Mouse (Mus musculus): ENCODE measurements around the gene Ano6.

The Ano6 gene

DNA sequence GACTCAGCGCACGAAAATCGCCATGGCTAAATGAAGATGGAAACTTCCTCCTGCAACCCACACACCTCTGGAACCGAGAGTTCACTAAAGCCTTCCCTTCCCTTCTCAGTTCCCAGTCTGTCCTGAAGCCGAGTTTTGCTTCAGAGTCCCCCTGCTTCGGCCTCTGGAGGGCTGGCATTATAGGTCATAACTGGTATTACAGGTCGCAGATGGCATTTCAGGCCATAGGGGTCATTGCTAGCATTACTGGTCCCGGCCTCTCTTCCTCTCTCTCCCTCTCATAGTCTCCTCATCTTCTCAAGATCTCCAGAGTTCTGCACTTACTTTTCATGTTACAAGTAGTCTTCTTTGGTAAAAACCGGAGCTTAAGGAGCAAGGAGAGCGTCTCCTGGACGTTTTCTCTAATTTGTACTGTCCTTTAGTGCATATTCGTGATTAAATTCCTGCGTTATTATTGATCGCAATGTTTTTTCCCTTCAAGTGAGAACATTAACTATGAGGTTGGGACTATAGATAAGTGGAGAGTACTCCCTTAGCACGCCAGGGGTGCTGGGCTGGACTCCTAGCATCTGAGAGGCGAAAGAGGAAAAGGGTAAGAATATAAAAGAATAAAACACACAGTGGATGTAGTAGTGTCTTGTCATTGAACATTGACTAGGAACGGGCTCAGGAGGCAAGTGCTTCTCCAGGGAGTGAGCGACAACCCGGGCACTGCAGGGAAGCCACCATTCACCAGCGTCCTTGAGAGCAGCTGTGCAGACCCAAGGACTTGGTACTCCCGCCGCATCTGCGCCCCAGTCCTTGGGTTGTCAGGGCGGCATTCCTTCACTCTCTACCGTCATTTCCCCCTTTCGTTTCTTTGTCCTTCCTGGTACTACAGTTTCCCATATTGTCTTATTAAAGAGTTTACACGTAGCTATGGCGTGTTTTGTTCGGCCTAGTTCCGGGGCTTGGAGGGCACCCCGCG is 798 bp upstream of the Ano6 start:
- POLR2A ChIA-PET, result interaction anchor here in 3 of 4 experiments (0.6 to 2.1 kb wide), 26 partner anchors 8 to 701 kb away, joined by 3 to 16 read pairs (median 4); no protein-coding TSS in a partner anchor
- CTCF ChIA-PET, result interaction anchor here in 3 of 4 experiments (0.5 to 1.7 kb wide), 8 partner anchors 11 to 1147 kb away, joined by 3 to 6 read pairs (median 3); no protein-coding TSS in a partner anchor

- POLR2A ChIA-PET, result interaction anchor here in 3 of 4 experiments (0.5 to 2.1 kb wide), 25 partner anchors 8 to 912 kb away, joined by 3 to 16 read pairs (median 5); no protein-coding TSS in a partner anchor
Measured at GRCm38 (mm10) chr15:95791141-95791791, 623 bp downstream of the Ano6 start.

DNA sequence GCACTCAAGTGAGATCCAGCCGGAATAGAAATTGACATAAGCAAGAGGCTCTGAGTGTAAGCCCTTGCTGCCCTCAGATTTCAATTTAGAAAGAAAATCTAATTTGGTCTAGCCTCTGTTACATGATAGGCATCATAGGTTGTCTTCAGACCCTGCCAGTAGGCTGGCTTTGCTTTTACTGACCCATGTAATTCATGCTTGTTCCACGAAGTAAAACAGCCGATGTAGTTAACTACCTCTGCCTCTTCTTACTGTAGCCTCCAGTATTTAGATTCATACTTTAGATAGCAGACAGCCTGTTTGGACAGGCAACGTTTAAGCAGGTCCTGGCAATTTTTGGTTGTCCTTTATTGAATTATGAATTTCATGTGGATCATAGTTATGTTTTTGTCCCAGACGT is 1.2 kb downstream of the Ano6 start:
- CTCF ChIA-PET, result interaction anchor here in 1 of 4 experiments (0.7 to 1.0 kb wide), 2 partner anchors 8 to 10 kb away, joined by 3 read pairs; no protein-coding TSS in a partner anchor
- POLR2A ChIA-PET, result interaction anchor here in 2 of 4 experiments (1.1 to 3.2 kb wide), 3 partner anchors 12 to 14 kb away, joined by 3 to 11 read pairs (median 3); no protein-coding TSS in a partner anchor

More at GRCm38 (mm10) chr15:95791141-95791791, 623 bp downstream of the Ano6 start:
- CTCF ChIA-PET, result interaction anchor here in 3 of 4 experiments (0.6 to 1.1 kb wide), 4 partner anchors 10 to 65 kb away, joined by 3 to 4 read pairs (median 3); no protein-coding TSS in a partner anchor

- CTCF ChIA-PET, result interaction anchor here in 2 of 4 experiments (0.7 to 1.1 kb wide), 4 partner anchors 8 to 12 kb away, joined by 3 read pairs; no protein-coding TSS in a partner anchor
Measured at GRCm38 (mm10) chr15:95792261-95793260, 1.9 kb downstream of the Ano6 start.

GRCm38 (mm10) chr15:95793748-95794491 is 3.3 kb downstream of the Ano6 start:
- ChIA-PET POLR2A (interaction anchor here in 3 of 4 experiments (0.6 to 3.2 kb wide), 11 partner anchors 10 to 1630 kb away, joined by 3 to 11 read pairs (median 3); no protein-coding TSS in a partner anchor), CTCF (interaction anchor here in 3 of 4 experiments (0.6 kb wide), 4 partner anchors 24 to 694 kb away, joined by 3 to 5 read pairs (median 4); no protein-coding TSS in a partner anchor)

More at GRCm38 (mm10) chr15:95792261-95793260, 1.9 kb downstream of the Ano6 start:
- POLR2A ChIA-PET, result interaction anchor here in 3 of 4 experiments (1.0 to 3.2 kb wide), 7 partner anchors 11 to 208 kb away, joined by 3 to 11 read pairs (median 3); no protein-coding TSS in a partner anchor

- CTCF ChIA-PET, result no interaction called here
- POLR2A ChIA-PET, result interaction anchor here in 2 of 4 experiments (0.9 to 3.2 kb wide), 7 partner anchors 9 to 35 kb away, joined by 3 to 11 read pairs (median 3); no protein-coding TSS in a partner anchor
Measured at GRCm38 (mm10) chr15:95794611-95795565, 4.2 kb downstream of the Ano6 start.

DNA sequence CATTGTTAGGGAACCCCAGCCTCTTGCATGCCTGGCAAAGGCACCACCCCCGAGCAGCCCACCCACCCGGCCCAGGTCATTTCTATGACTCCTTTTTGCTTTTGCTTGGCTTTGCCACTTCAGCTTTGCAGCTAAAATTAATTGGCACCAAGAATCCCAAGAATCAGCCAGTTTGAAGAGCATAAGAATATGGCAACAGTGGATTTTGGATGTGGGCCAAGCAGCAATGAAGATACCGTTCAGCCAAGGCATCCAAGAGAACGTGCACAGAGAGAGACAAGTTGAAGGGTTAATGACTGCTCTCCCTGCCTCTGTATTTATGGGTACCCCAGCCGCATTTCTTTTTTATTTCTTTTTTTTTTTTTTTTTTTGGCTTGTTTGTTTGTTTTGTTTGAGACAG is 5.4 kb downstream of the Ano6 start:
- POLR2A ChIA-PET, result no interaction called here
- CTCF ChIA-PET, result interaction anchor here in 2 of 4 experiments (0.7 kb wide), 2 partner anchors 8 to 9 kb away, joined by 6 to 8 read pairs; no protein-coding TSS in a partner anchor

DNA sequence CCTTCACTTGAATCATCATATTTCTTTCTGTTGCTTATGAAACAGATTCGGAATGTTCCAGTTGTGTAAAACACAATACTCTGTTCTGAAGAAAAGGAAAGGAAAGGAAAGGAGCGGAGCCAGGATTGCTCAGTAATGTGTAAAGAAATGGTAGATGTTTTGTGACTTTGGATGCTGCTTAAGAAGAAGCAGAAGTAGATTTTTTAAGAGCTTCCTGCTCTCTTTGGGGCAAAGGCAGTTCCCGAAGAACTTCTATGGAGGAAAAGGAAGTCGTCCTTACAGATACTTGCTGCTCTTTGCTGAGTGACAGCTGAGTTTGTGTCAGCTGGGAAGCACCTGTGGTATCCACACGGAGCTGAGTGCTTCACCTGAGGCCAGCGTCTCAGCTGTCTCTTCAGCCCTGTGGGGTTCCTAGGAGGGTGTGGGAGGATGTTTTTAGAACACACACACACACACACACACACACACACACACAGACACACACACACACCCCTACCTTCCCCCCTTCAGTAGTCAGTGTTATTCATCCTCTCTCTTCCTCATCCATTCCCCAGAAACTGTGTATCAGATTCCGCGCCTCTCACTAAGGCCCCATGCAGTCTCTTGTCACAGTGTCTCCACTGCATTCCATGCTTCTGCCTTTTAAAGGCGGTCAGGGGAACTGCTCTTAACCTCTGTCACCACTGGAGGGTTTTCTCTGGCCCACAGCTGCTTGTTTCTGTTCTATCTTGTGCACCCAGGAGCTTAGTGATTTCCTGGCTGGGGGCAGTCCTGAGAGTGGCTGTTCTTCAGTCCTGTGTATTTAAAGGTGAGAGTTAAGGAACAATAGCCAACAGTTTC is 6.7 kb downstream of the Ano6 start:
- POLR2A ChIA-PET, result interaction anchor here in 1 of 4 experiments (0.9 kb wide), 1 partner anchor 13 kb away, joined by 3 read pairs; no protein-coding TSS in a partner anchor
- CTCF ChIA-PET, result interaction anchor here in 2 of 4 experiments (0.6 to 0.8 kb wide), 2 partner anchors 10 to 79 kb away, joined by 3 read pairs; no protein-coding TSS in a partner anchor

GRCm38 (mm10) chr15:95798266-95798665 is 7.6 kb downstream of the Ano6 start:
- POLR2A ChIA-PET, result interaction anchor here in 3 of 4 experiments (0.7 to 1.6 kb wide), 5 partner anchors 8 to 24 kb away, joined by 3 to 4 read pairs (median 3); partner anchors contain the start of gene Ano6 (in 1 of the 3)
- CTCF ChIA-PET, result no interaction called here

- ChIA-PET POLR2A (interaction anchor here in 2 of 4 experiments (0.9 to 2.3 kb wide), 4 partner anchors 8 to 12 kb away, joined by 3 to 10 read pairs (median 4); partner anchors contain the start of gene Ano6 (in 1 of the 2)), CTCF (no interaction called here)
Measured at GRCm38 (mm10) chr15:95799632-95800031, 9.0 kb downstream of the Ano6 start.

GRCm38 (mm10) chr15:95800051-95800450 is 9.4 kb downstream of the Ano6 start:
- POLR2A ChIA-PET, result interaction anchor here in 2 of 4 experiments (0.9 to 2.3 kb wide), 4 partner anchors 10 to 20 kb away, joined by 3 to 10 read pairs (median 6); partner anchors contain the start of gene Ano6 (in 2 of the 2)
- CTCF ChIA-PET, result interaction anchor here in 1 of 4 experiments (1.9 kb wide), 1 partner anchor 9 kb away, joined by 4 read pairs; the partner anchor contains the start of gene Ano6

DNA sequence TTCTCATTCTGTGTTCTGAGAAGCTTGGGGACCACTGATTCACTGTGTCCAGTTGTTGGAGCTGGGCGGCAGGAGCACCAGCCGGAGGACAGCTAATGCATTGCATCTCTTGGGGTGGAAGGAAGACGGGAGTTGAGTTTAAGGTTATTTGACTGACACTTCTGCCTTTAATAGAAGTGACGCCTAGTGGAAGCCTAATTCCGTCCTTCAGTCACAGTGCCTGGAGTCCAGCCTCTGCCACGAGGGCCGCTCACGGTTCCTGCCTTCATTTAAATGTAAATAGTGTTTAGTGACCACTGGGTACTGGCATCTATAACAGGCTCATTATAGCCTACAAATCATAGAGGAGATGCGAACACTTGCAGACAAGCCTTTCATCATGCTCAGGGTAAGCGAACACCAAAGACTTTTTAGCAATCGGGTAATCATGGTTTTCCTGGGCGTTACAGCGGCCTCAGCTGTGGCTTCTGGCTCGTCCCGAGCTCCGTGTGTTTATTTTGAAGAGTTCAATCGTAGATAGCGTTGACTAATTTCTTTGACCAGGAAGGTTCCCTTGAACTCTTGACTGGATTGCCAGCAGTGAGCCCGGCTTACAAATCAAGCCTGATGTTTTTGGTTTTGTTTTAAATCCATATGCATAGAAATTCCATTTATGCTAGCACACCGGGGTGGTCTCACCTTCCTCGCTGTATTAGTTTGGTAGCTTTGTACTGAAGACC is 10.8 kb downstream of the Ano6 start:
- ChIA-PET CTCF (interaction anchor here in 1 of 4 experiments (1.2 to 1.9 kb wide), 4 partner anchors 9 to 34 kb away, joined by 3 to 6 read pairs (median 4); partner anchors contain the start of gene Ano6), POLR2A (interaction anchor here in 3 of 4 experiments (1.1 to 2.3 kb wide), 3 partner anchors 10 to 11 kb away, joined by 4 to 10 read pairs (median 8); partner anchors contain the start of gene Ano6 (in 2 of the 3))

DNA sequence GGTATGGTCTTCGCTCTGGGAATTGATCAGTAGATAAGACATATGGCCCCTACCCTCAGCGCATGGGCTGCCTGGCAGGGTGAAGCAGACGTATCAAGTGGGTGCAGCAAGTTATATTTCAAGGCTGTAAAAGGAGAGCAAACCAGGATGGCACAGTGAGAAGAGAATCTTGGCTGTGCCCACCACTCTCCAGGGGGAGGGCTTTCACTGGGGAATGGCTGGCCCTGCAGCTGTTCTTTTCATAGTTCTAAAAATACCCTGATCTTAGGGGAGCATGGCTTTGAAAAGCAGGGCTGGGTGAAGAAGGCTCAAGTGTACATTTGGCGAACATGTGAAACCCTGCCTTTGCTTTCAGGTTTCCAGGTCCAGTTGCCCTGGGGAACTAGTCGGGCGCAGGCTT is 11.5 kb downstream of the Ano6 start:
- POLR2A ChIA-PET, result interaction anchor here in 2 of 4 experiments (2.1 to 2.3 kb wide), 2 partner anchors 12 kb away, joined by 8 to 10 read pairs; partner anchors contain the start of gene Ano6 (in 2 of the 2)
- CTCF ChIA-PET, result interaction anchor here in 1 of 4 experiments (1.2 to 1.8 kb wide), 3 partner anchors 10 to 34 kb away, joined by 3 to 6 read pairs (median 3); no protein-coding TSS in a partner anchor
